Mouse (Mus musculus): ENCODE measurements around the gene Mboat1. TPM values are rescaled to one million over a fixed set of nuclear protein-coding genes. Genes with fewer than 3 reads are reported as not detected.

Gene Mboat1
- polyA plus RNA-seq, 1 experiment from 2014 or later, result 4.3 TPM

DNA sequence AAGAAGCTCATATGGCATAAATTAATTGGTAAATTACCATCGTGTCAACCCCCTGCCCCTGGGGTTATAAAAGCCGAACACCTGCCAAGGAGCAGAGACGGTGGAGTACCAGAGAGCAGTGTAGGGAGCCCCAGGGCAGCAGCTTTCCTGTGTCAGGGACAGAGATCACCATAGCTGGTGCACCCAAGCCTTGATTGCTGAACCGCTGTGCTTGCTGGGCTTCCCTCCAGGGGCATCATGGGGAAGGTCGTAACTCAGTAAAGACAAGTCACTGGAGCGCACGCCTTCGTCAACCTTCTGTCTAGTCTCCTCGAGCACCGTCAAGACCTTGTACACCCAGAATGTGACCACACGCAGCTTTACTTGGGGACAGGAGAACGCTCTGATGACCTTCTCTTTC, 128.0 kb downstream of the Mboat1 start:
- 64% methylated on average over 12 of the region's 12 CpGs for WGBS
- DNase-seq (ENCODE audit: low spot score) (no peak), ATAC-seq (replicated peaks; ENCODE audit: low FRiP score) (no peak)
- no peaks in the 10 kb centered on the region for H3K36me3 ChIP-seq (ENCODE audit: control insufficient read depth, insufficient read depth, low read length)
- H3K4me2 ChIP-seq, result no peak overlapping the region
- H3K27ac ChIP-seq (ENCODE audit: low read depth, low read length), result no peak overlapping the region
- no peaks in the 10 kb centered on the region for H3K4me1 ChIP-seq (replicated peaks; ENCODE audit: control insufficient read depth, insufficient read depth, low read length)
- H3K27me3 ChIP-seq (replicated peaks; ENCODE audit: control insufficient read depth, insufficient read depth, low read length), result no peaks in the 10 kb centered on the region
- no peak overlapping the region for H3K4me3 ChIP-seq (ENCODE audit: low read depth, low read length)
- H3K9me3 ChIP-seq (ENCODE audit: control insufficient read depth, low read length), result no peaks in the 10 kb centered on the region
- H3K9ac ChIP-seq (ENCODE audit: low read depth, low read length), result no peak overlapping the region

DNA sequence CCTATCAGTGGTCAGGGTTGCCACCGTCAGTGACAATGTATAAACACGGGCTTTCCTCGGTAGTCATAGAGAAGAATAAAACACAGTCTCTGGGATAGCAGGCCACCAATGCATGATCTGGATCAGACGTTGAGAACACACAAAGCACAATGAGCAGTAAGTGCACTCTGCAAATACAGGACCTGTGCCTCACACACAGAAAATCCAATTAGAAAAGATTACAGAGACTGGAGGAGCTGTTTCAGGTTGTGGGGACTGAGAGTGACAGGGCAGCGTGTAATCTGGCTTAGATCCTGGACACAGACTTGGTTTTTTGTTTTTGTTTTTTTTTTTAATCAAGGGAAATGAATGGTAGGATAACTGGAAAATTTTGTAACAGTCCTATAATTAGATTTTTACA, 128.5 kb downstream of the Mboat1 start:
- WGBS, result 58% methylated on average over 5 of the region's 5 CpGs
- Histone ChIP-seq H3K9me3 (ENCODE audit: control insufficient read depth, low read length) (no peaks in the 10 kb centered on the region), H3K4me3 (ENCODE audit: low read depth, low read length) (no peak overlapping the region), H3K27me3 (replicated peaks; ENCODE audit: control insufficient read depth, insufficient read depth, low read length) (no peaks in the 10 kb centered on the region), H3K4me1 (replicated peaks; ENCODE audit: control insufficient read depth, insufficient read depth, low read length) (no peaks in the 10 kb centered on the region), H3K27ac (ENCODE audit: low read depth, low read length) (no peak overlapping the region), H3K36me3 (ENCODE audit: control insufficient read depth, insufficient read depth, low read length) (no peaks in the 10 kb centered on the region), H3K4me2 (no peak overlapping the region), H3K9ac (ENCODE audit: low read depth, low read length) (no peak overlapping the region)
- no peak for ATAC-seq (replicated peaks; ENCODE audit: low FRiP score)
- DNase-seq (ENCODE audit: low spot score), result no peak

DNA sequence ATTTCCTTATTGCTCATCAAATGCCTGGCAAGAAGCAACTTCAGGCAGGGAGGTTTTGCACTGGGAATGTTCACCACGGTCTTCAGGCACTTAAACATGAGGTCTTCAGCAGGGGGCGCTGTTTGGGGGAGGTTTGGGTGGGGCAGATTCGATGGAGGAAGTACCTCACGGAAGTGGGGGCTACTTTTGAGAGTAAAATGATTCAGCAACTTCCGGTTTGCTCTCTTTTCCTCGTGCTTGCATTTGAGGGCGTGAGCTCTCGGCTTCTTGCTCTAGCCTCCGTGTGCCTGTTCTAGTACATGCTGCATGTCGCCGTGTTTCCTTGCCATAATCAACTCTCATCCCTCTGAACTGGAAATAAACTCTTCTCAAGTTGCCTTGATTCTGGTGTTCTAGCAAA, 129.7 kb downstream of the Mboat1 start:
- ATAC-seq (replicated peaks; ENCODE audit: low FRiP score) (no peak), DNase-seq (ENCODE audit: low spot score) (no peak)
- 84% methylated on average over 11 of the region's 11 CpGs for WGBS
- Histone ChIP-seq H3K9ac (ENCODE audit: low read depth, low read length) (no peak overlapping the region), H3K27me3 (replicated peaks; ENCODE audit: control insufficient read depth, insufficient read depth, low read length) (no peaks in the 10 kb centered on the region), H3K4me3 (ENCODE audit: low read depth, low read length) (no peak overlapping the region), H3K36me3 (ENCODE audit: control insufficient read depth, insufficient read depth, low read length) (no peaks in the 10 kb centered on the region), H3K27ac (ENCODE audit: low read depth, low read length) (no peak overlapping the region), H3K4me2 (no peak overlapping the region), H3K4me1 (replicated peaks; ENCODE audit: control insufficient read depth, insufficient read depth, low read length) (no peaks in the 10 kb centered on the region), H3K9me3 (ENCODE audit: control insufficient read depth, low read length) (no peaks in the 10 kb centered on the region)

DNA sequence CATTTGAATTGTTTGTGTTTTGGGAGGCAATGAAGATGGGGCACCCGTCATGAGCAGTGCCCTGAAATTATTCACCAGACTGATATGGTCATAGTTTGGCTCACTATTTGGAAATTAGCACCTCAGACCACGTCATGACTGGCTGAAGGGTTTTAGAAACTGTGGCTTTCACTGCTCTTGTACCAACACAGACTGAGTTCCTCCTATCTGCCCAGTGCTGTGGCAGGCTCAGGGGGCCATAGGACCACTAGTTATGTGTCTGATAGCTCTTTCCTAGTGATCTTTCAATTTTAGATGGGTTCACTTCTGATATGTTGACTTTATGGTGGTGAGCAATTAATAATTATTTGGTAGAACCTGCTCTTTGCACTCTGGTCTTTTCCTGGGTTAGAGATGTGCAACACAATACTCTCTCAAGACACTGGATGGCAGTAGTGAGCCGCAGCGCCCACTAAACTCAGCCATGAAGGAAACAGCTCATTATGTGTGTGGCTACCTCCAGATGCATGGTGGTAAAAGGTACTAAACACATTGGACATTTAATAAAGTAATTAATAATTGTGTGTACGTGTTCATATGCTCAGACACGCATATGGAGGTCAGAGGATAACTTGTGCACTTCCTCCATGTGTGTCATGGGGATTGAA, 135.9 kb downstream of the Mboat1 start:
- Histone ChIP-seq H3K36me3 (ENCODE audit: control insufficient read depth, insufficient read depth, low read length) (no peaks in the 10 kb centered on the region), H3K9me3 (ENCODE audit: control insufficient read depth, low read length) (no peaks in the 10 kb centered on the region), H3K4me3 (ENCODE audit: low read depth, low read length) (no peak overlapping the region), H3K4me2 (no peak overlapping the region), H3K27me3 (replicated peaks; ENCODE audit: control insufficient read depth, insufficient read depth, low read length) (no peaks in the 10 kb centered on the region), H3K9ac (ENCODE audit: low read depth, low read length) (no peak overlapping the region), H3K4me1 (replicated peaks; ENCODE audit: control insufficient read depth, insufficient read depth, low read length) (no peaks in the 10 kb centered on the region), H3K27ac (ENCODE audit: low read depth, low read length) (no peak overlapping the region)
- peak; percentile 40 for DNase-seq (ENCODE audit: low spot score)
- ATAC-seq (replicated peaks; ENCODE audit: low FRiP score), result no peak
- 16% methylated on average over 6 of the region's 6 CpGs for WGBS

Other genes with a start within 250 kb of the Mboat1 start
- 13.5 and 13.7 TPM in 2 replicates for gene E2f3, start 150.4 kb upstream of the Mboat1 start, polyA plus RNA-seq (2014; fragmentation: Nextera tagmentation; extraction: Ambion mirVana)
- 3.9 and 4.1 TPM in 2 replicates for gene Agtr1a, start 200.0 kb downstream of the Mboat1 start, polyA plus RNA-seq (2014; fragmentation: Nextera tagmentation; extraction: Ambion mirVana)